Mouse (Mus musculus): ENCODE measurements around the gene Zfp853. TPM values are rescaled to one million over a fixed set of nuclear protein-coding genes. Genes with fewer than 3 reads are reported as not detected.

Zfp853 gene
- polyA plus RNA-seq, 1 experiment from 2014 or later, result not detected

DNA sequence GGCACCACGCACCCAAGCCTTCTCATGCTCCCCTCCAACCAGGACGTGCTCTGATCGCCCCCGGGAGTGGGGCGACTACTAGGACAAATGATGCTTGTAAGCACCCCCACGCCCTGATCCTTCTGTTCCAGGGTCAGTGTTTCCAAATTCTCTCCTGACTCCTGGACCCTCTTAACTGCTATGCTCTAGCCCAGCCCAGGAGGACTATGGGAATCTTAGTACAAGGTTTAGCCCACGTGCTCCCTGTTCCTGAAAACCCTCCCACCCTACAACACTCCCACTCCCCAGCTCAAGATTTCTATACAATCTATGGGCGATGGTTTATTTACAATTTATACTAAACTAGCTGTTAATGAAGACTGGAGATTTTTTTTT lies 22.1 kb upstream of the Zfp853 start:
- 0 out of 2 replicates have a peak, but pooled peaks have one; percentile 5 for ATAC-seq (replicated peaks; ENCODE audit: extremely low read depth, insufficient read depth, low FRiP score)
- no peaks in the 10 kb centered on the region for H3K9me3 ChIP-seq (replicated peaks; ENCODE audit: control insufficient read depth, low read length)
- no peaks in the 10 kb centered on the region for H3K27me3 ChIP-seq (ENCODE audit: control insufficient read depth, insufficient read depth, low read length)
- peaks cover 38% of the 10 kb centered on the region for H3K36me3 ChIP-seq (ENCODE audit: control insufficient read depth, insufficient read depth)
- peaks cover 16% of the 10 kb centered on the region for H3K4me1 ChIP-seq (ENCODE audit: control insufficient read depth, insufficient read depth, low read length)
- H3K9ac ChIP-seq (ENCODE audit: low read length), result peak overlapping the region; percentile 87
- peak overlapping the region; percentile 63 for H3K4me2 ChIP-seq (ENCODE audit: low read depth, low read length)
- 15% methylated on average over 8 of the region's 8 CpGs for WGBS
- H3K27ac ChIP-seq (ENCODE audit: low read length), result no peak overlapping the region
- peak overlapping the region; percentile 73 for H3K4me3 ChIP-seq (ENCODE audit: low read length)

DNA sequence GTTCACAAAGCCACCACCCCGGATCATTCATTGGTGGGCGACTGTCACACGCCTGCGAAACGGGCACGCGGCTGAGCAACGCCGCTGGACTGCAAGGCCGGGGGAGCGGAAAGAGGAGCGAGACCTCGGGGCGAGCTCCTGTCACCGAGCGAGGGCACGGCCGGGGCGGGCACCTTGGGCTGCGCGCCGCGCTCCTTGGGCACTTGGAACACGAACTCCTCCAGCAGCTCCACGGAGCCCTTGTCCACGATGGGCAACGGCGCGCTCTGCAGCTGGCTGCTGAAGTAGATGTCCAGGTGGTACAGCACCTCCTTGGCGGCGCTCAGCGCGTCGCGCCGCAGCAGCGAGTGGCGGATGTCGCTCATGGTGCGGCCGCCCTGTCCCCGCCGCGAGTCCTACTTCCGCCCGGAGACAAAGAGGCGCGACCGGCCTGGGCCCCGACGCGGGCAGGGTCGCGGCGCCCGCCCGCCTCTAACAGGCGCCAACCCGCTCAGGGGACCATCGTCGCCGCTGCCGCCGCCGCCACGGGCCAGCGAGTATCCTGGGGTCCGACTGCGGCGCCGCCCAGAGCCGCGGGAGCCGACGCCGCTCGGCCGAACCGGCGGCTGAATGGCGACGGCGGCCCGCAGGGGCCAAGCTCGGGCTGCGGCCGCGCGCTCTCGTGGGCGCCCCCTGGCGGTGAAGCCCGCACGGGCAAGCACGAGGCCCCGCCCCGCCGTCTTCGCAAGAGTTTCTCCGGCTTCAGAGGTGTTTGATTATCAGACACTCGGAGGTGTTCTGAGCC lies 21.5 kb upstream of the Zfp853 start, which contains the start of gene E130309D02Rik:
TSS of gene E130309D02Rik (minus strand) at position 631 of the 784 bp plus-strand sequence.
- Histone ChIP-seq H3K9ac (ENCODE audit: low read length) (peak within 1 kb of the TSS; percentile 87), H3K4me3 (ENCODE audit: low read length) (peak within 1 kb of the TSS; percentile 73), H3K36me3 (ENCODE audit: control insufficient read depth, insufficient read depth) (peaks cover 41% of the 10 kb centered on the region), H3K27me3 (ENCODE audit: control insufficient read depth, insufficient read depth, low read length) (no peaks in the 10 kb centered on the region), H3K4me2 (ENCODE audit: low read depth, low read length) (peak within 1 kb of the TSS; percentile 78), H3K4me1 (ENCODE audit: control insufficient read depth, insufficient read depth, low read length) (peaks cover 16% of the 10 kb centered on the region), H3K9me3 (replicated peaks; ENCODE audit: control insufficient read depth, low read length) (no peaks in the 10 kb centered on the region), H3K27ac (ENCODE audit: low read length) (peak within 1 kb of the TSS; percentile 88)
- peak; percentile 87 for ATAC-seq (replicated peaks; ENCODE audit: extremely low read depth, insufficient read depth, low FRiP score)
- WGBS, result under 1% methylated on average over 93 of the region's 101 CpGs

DNA sequence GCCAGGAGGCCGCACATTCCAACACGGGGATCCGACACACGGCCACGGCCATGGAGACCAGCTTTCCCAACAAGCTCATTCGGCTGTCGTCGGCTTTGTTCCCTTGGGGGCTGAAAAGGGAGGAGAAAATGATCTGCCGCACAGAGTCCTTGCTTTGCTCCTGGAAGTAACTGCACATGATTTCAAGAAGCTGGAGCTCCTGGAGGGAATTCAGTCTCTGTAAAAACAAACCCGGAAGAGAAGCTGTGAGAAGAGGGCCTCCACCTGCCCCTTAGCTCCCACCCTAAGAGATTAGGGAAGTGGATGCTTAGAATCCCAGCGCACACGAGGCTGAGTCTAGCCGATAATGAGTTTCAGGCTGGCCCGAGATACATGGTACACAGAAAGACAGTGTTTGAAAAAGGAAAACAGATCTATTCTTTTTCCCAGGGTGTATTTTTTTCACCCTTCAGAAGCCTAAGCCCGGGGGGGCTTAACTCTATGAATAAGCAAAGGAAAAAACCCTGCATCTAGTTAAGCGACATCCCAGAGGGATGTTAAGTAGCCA lies 20.8 kb upstream of the Zfp853 start:
- H3K9ac ChIP-seq (ENCODE audit: low read length), result peak overlapping the region; percentile 87
- peak overlapping the region; percentile 73 for H3K4me3 ChIP-seq (ENCODE audit: low read length)
- peaks cover 16% of the 10 kb centered on the region for H3K4me1 ChIP-seq (ENCODE audit: control insufficient read depth, insufficient read depth, low read length)
- H3K36me3 ChIP-seq (ENCODE audit: control insufficient read depth, insufficient read depth), result peaks cover 40% of the 10 kb centered on the region
- peak overlapping the region; percentile 88; the same call in 1 of the 2 replicates for H3K27ac ChIP-seq (ENCODE audit: low read length)
- no peak for ATAC-seq (replicated peaks; ENCODE audit: extremely low read depth, insufficient read depth, low FRiP score)
- H3K9me3 ChIP-seq (replicated peaks; ENCODE audit: control insufficient read depth, low read length), result no peaks in the 10 kb centered on the region
- under 1% methylated on average over 16 of the region's 16 CpGs for WGBS
- no peaks in the 10 kb centered on the region for H3K27me3 ChIP-seq (ENCODE audit: control insufficient read depth, insufficient read depth, low read length)
- peak overlapping the region; percentile 78 for H3K4me2 ChIP-seq (ENCODE audit: low read depth, low read length)

DNA sequence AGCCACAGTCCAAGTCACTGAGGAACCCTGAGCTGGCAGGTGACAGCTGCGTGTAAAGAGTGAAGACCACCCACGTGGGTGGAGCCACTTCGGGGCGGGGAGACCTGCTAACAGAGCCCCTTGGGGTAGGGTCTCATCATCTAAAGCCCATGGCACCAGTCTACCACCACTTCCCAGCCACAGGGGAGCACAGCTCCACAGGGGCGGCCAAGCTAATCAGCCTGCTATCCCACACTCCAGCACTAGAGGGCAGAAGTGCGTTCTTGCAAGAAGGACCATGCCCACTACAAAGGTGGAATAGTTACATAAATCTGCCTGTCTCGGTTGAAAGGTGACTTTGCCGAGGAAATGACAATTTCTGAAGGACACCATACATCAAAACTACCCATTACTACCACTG lies 18.5 kb upstream of the Zfp853 start:
- H3K27ac ChIP-seq (ENCODE audit: low read length), result no peak overlapping the region

DNA sequence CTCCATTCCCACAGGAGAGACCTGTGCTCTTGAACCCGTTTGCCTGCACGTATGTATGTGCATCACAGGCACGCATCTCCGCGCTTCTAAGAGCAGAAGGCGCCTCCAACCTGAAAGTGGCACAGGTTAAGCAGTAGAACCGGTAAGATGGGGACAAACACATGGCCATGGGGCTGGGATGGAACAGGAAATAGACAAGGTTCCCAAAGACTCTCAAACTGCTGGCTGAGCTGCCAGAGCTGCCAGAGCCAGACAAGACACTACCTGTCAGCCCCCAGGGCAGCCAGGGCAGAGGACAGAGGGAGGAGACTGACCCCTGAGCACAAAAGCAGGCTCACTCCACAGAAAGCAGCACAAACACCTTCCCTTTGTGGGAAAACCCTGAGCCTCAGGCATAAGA lies 16.5 kb upstream of the Zfp853 start:
- peaks cover 51% of the 10 kb centered on the region for H3K36me3 ChIP-seq (ENCODE audit: control insufficient read depth, insufficient read depth)
- H3K27me3 ChIP-seq (ENCODE audit: control insufficient read depth, insufficient read depth, low read length), result no peaks in the 10 kb centered on the region
- H3K9me3 ChIP-seq (replicated peaks; ENCODE audit: control insufficient read depth, low read length), result no peaks in the 10 kb centered on the region
- no peak overlapping the region for H3K9ac ChIP-seq (ENCODE audit: low read length)
- 95% methylated on average over 7 of the region's 7 CpGs for WGBS
- H3K27ac ChIP-seq (ENCODE audit: low read length), result no peak overlapping the region
- peaks cover 18% of the 10 kb centered on the region for H3K4me1 ChIP-seq (ENCODE audit: control insufficient read depth, insufficient read depth, low read length)
- no peak overlapping the region for H3K4me2 ChIP-seq (ENCODE audit: low read depth, low read length)
- ATAC-seq (replicated peaks; ENCODE audit: extremely low read depth, insufficient read depth, low FRiP score), result no peak
- no peak overlapping the region for H3K4me3 ChIP-seq (ENCODE audit: low read length)

More for the DNA sequence above, 18.5 kb upstream of the Zfp853 start:
- Histone ChIP-seq H3K4me3 (ENCODE audit: low read length) (no peak overlapping the region), H3K9ac (ENCODE audit: low read length) (no peak overlapping the region), H3K9me3 (replicated peaks; ENCODE audit: control insufficient read depth, low read length) (no peaks in the 10 kb centered on the region), H3K27me3 (ENCODE audit: control insufficient read depth, insufficient read depth, low read length) (no peaks in the 10 kb centered on the region), H3K36me3 (ENCODE audit: control insufficient read depth, insufficient read depth) (peaks cover 41% of the 10 kb centered on the region), H3K4me2 (ENCODE audit: low read depth, low read length) (no peak overlapping the region), H3K4me1 (ENCODE audit: control insufficient read depth, insufficient read depth, low read length) (peaks cover 21% of the 10 kb centered on the region)
- no peak for ATAC-seq (replicated peaks; ENCODE audit: extremely low read depth, insufficient read depth, low FRiP score)
- WGBS, result 61% methylated on average over 8 of the region's 8 CpGs

DNA sequence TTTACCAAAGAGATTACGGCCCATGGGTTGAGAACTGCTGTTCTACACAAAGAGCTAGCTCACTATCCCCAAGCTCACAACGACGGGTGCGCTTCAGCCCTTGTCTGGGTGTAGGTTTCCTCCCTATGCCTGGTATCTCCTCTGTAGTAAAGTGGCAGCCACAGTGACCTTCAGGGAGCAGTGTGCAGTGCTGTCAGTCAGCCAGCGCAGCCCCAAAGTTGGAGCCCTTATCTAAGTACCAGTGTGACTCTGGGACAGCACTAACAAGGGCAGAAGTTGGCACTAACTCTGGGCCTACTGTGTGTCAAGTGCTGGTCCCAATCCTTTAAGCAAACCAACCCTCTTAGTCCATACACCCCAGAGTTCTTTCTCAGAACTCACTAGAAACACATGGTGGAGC lies 15.4 kb upstream of the Zfp853 start:
- Histone ChIP-seq H3K9ac (ENCODE audit: low read length) (no peak overlapping the region), H3K9me3 (replicated peaks; ENCODE audit: control insufficient read depth, low read length) (no peaks in the 10 kb centered on the region), H3K27me3 (ENCODE audit: control insufficient read depth, insufficient read depth, low read length) (no peaks in the 10 kb centered on the region), H3K36me3 (ENCODE audit: control insufficient read depth, insufficient read depth) (peaks cover 51% of the 10 kb centered on the region), H3K27ac (ENCODE audit: low read length) (peak overlapping the region; percentile 73), H3K4me1 (ENCODE audit: control insufficient read depth, insufficient read depth, low read length) (peaks cover 13% of the 10 kb centered on the region), H3K4me2 (ENCODE audit: low read depth, low read length) (no peak overlapping the region), H3K4me3 (ENCODE audit: low read length) (no peak overlapping the region)
- 62% methylated on average over 5 of the region's 5 CpGs for WGBS
- ATAC-seq (replicated peaks; ENCODE audit: extremely low read depth, insufficient read depth, low FRiP score), result 0 out of 2 replicates have a peak, but pooled peaks have one; percentile 66

DNA sequence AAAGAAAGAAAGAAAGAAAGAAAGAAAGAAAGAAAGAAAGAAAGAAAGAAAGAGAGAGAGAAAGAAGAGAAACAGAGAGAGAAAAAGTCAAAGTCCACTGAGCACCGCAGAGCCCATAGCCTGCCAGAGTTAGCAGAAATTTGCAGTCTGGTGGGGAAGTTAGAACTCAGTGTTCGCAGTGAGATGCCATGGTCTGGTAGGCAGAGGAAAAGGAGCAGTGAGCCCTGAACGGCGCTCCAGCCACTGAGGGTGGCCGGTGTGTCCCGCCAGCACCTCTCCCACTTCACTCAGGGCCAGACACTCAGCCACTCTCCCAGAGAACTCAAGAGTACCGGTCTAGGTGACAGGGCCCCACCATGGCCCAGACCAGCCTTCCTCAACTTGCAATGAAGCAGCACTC lies 10.8 kb upstream of the Zfp853 start:
- Histone ChIP-seq H3K4me1 (ENCODE audit: control insufficient read depth, insufficient read depth, low read length) (peaks cover 4% of the 10 kb centered on the region; the same call in 1 of the 2 replicates), H3K9me3 (replicated peaks; ENCODE audit: control insufficient read depth, low read length) (no peaks in the 10 kb centered on the region), H3K9ac (ENCODE audit: low read length) (no peak overlapping the region), H3K4me2 (ENCODE audit: low read depth, low read length) (no peak overlapping the region), H3K36me3 (ENCODE audit: control insufficient read depth, insufficient read depth) (peaks cover 45% of the 10 kb centered on the region), H3K27ac (ENCODE audit: low read length) (no peak overlapping the region), H3K4me3 (ENCODE audit: low read length) (no peak overlapping the region), H3K27me3 (ENCODE audit: control insufficient read depth, insufficient read depth, low read length) (no peaks in the 10 kb centered on the region)
- WGBS, result 80% methylated on average over 7 of the region's 7 CpGs
- ATAC-seq (replicated peaks; ENCODE audit: extremely low read depth, insufficient read depth, low FRiP score), result no peak

DNA sequence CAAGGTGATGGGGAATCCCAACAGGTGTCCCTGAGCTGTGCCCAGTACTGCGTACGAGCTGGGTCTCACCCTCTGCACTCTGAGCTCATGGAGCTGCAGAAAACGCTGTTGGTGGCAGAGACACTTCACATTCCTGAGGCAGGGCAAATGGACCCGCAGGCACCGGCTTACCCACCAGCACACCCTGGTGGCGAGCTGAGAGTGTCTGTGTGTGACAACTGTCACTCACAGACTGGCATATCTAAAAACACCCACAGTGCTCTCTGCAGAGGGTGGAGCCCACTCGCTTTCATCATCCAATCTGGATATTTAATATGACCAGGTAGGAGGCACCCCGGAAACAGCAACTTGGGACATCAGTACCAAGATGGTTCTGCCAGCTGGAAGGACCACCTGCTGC lies 7.9 kb upstream of the Zfp853 start:
- Histone ChIP-seq H3K27ac (ENCODE audit: low read length) (no peak overlapping the region), H3K36me3 (ENCODE audit: control insufficient read depth, insufficient read depth) (peaks cover 25% of the 10 kb centered on the region), H3K4me1 (ENCODE audit: control insufficient read depth, insufficient read depth, low read length) (peaks cover 3% of the 10 kb centered on the region; the same call in 1 of the 2 replicates), H3K9ac (ENCODE audit: low read length) (no peak overlapping the region), H3K9me3 (replicated peaks; ENCODE audit: control insufficient read depth, low read length) (0 out of 2 replicates have a peak, but pooled peaks cover 3% of the 10 kb centered on the region), H3K4me3 (ENCODE audit: low read length) (no peak overlapping the region), H3K27me3 (ENCODE audit: control insufficient read depth, insufficient read depth, low read length) (no peaks in the 10 kb centered on the region), H3K4me2 (ENCODE audit: low read depth, low read length) (no peak overlapping the region)
- no peak for ATAC-seq (replicated peaks; ENCODE audit: extremely low read depth, insufficient read depth, low FRiP score)
- WGBS, result 55% methylated on average over 8 of the region's 8 CpGs

DNA sequence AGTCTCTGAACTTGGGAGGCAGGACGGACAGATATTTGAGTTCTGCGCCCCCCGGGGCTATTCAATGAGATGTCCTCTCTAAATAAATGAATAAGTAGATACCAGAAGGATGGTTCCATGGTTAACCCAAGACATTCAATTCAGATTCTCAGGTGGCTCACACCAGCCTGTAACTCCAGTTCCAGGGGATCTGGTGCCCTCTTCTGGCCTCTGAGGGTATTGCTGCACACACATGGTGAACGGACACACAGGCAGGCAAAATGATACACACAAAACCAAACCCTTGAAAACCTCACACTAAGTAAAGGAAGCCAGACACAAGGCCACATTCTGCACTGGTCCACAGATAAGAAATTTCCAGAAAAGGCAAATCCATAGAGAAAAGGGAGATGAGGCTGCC lies 6.3 kb upstream of the Zfp853 start:
- no peak for ATAC-seq (replicated peaks; ENCODE audit: extremely low read depth, insufficient read depth, low FRiP score)
- Histone ChIP-seq H3K36me3 (ENCODE audit: control insufficient read depth, insufficient read depth) (peaks cover 17% of the 10 kb centered on the region), H3K4me3 (ENCODE audit: low read length) (no peak overlapping the region), H3K27me3 (ENCODE audit: control insufficient read depth, insufficient read depth, low read length) (0 out of 2 replicates have a peak, but pooled peaks cover under 1% of the 10 kb centered on the region), H3K9me3 (replicated peaks; ENCODE audit: control insufficient read depth, low read length) (0 out of 2 replicates have a peak, but pooled peaks cover 5% of the 10 kb centered on the region), H3K4me2 (ENCODE audit: low read depth, low read length) (no peak overlapping the region), H3K4me1 (ENCODE audit: control insufficient read depth, insufficient read depth, low read length) (peaks cover 3% of the 10 kb centered on the region; the same call in 1 of the 2 replicates), H3K9ac (ENCODE audit: low read length) (no peak overlapping the region), H3K27ac (ENCODE audit: low read length) (no peak overlapping the region)
- WGBS, result 94% methylated on average over 4 of the region's 4 CpGs
